Mouse (Mus musculus) liver, adult 2 months (tissue): ENCODE data around the gene Zfp28.

Experiments used
- CTCF ChIP-seq: fragments of 200-500 bp; IDR thresholded peaks from 2 replicates; pipeline ENCODE4 v1.5.1; 2011; ENCODE audit warnings: low read depth, low read length, control low read depth
- POLR2A ChIP-seq: fragments of 200-500 bp; IDR thresholded peaks from 2 replicates; pipeline ENCODE4 v1.6.1; 2011; ENCODE audit warnings: low read length, control low read depth; ENCODE audit not compliant: insufficient read depth; ENCODE audit errors: extremely low read depth

DNA sequence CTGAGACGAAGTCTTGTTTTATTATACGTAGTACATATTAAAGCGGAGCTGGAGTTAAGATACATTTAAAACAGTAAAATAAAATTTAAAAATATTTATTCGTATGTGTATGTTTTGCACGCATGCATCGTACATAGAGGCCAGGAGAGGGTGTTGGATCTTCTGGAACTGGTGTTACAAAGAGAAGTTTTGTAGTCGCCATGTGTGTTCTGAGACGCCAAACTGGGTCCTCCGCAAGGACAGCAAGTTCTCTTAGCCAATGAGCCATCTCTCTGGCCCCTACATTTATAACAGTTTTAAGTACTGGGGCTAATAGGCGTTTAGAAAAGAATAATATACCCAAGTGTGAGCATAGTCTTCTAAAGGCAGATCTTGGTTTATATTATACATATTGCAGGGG lies 39.0 kb upstream of the Zfp28 start:
- no peak for TF ChIP-seq POLR2A
- no peak for TF ChIP-seq CTCF
